Mouse (Mus musculus): ENCODE results near the gene Kif2c. TPM values are rescaled to one million over a fixed set of nuclear protein-coding genes. Genes with fewer than 3 reads are reported as not detected.

Gene Kif2c
- total and polyA plus RNA-seq, 2 experiments from 2014 or later, result 6.9 to 8.4 TPM

DNA sequence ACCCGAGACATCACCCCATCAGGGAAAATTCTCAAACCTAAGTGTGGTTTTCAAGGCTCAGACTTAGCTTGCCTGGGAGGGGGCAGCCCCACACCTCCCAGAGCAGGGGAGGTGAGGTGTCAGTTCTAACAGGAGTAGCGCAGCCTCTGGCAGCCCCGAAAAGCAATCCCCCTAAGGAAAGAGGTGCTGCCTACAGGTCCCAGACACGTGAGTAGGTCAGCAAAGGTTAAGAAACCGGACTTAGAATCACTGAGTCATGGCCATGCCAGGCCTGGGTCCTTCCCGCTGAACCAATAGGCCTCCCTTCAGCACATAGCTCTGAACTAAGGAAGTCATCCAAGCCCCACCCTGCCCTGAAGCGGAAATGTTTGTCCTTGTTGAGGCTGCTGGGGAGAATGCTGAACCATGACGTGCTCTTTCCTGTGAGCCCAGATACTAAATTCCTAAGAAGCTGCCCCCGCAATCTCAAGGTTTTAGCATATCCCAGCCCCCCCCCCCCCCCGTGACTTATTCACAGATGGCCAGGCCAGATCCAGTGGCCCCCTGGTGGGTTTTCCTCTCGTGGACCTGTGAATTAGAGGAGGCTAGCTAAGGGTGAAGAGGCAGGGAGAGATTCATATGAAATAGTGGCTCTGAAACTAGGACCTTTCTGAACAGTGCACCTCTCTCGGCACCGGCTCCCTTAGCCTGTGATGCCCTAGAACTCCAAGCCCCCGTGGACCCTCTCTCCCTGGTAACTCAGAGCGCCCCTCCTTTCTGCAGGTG, 56.3 kb downstream of the Kif2c start:
- peak; percentile 16; the same call in 1 of the 2 replicates for ATAC-seq

DNA sequence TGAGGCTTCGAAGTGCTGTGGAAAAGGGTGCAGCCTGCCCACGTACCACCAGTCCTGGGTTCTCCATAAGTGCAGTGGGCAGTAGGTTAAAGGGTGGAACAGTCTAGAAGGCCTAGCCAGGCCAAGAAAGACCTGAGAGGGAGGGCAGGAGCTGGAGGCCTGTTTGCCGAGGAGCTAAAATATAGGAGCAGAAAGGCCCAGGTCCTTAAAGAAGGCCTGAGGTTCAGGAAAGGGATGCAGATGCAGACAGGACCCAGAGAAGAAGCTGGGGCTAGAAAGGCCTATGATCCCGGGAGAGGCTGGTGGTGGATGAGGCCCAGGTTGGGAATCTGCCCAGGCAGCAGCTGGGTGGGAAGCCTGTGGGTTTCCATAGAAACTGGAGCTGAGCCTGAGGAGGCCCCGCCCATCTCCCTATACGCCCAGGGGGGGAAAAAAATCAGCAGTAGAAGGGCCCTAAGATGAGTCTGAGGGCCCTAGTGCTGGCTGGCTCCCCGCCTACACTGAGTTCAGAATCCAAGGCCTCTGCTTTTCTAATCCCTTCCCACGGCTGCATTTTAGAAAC, 57.0 kb downstream of the Kif2c start, which contains the start of gene Btbd19:
TSS of gene Btbd19 (minus strand) at position 378 of the 562 bp plus-strand sequence.
- Histone ChIP-seq H3K36me3 (ENCODE audit: insufficient read depth, low read length) (peaks cover 30% of the 10 kb centered on the region), H3K27ac (peak within 1 kb of the TSS; percentile 80), H3K9ac (replicated peaks; ENCODE audit: low read length) (peak within 1 kb of the TSS; percentile 33), H3K4me1 (ENCODE audit: insufficient read depth, low read length) (peaks cover 7% of the 10 kb centered on the region), H3K9me3 (ENCODE audit: low read length) (no peaks in the 10 kb centered on the region), H3K27me3 (ENCODE audit: insufficient read depth, low read length) (no peaks in the 10 kb centered on the region), H3K4me2 (ENCODE audit: low read depth, low read length) (no peak within 1 kb of the TSS), H3K4me3 (ENCODE audit: low read length) (no peak within 1 kb of the TSS)
- no peak for TF ChIP-seq CTCF (IDR thresholded peaks at IDR 0.05; ENCODE audit: low read depth)
- peak; percentile 58 for ATAC-seq
- 26% methylated on average over 8 of the region's 8 CpGs for WGBS
- DNase-seq (ENCODE audit: low spot score), result peak; percentile 82

More for the DNA sequence above, 56.3 kb downstream of the Kif2c start:
- DNase-seq (ENCODE audit: low spot score), result peak; percentile 33
- Histone ChIP-seq H3K4me2 (ENCODE audit: low read depth, low read length) (no peak overlapping the region), H3K4me3 (ENCODE audit: low read length) (no peak overlapping the region), H3K27ac (peak overlapping the region; percentile 80), H3K9me3 (ENCODE audit: low read length) (no peaks in the 10 kb centered on the region), H3K9ac (replicated peaks; ENCODE audit: low read length) (peak overlapping the region; percentile 33; the same call in 1 of the 2 replicates), H3K27me3 (ENCODE audit: insufficient read depth, low read length) (no peaks in the 10 kb centered on the region), H3K36me3 (ENCODE audit: insufficient read depth, low read length) (peaks cover 36% of the 10 kb centered on the region), H3K4me1 (ENCODE audit: insufficient read depth, low read length) (peaks cover 7% of the 10 kb centered on the region)
- no peak for TF ChIP-seq CTCF (IDR thresholded peaks at IDR 0.05; ENCODE audit: low read depth)
- 47% methylated on average over 15 of the region's 15 CpGs for WGBS

DNA sequence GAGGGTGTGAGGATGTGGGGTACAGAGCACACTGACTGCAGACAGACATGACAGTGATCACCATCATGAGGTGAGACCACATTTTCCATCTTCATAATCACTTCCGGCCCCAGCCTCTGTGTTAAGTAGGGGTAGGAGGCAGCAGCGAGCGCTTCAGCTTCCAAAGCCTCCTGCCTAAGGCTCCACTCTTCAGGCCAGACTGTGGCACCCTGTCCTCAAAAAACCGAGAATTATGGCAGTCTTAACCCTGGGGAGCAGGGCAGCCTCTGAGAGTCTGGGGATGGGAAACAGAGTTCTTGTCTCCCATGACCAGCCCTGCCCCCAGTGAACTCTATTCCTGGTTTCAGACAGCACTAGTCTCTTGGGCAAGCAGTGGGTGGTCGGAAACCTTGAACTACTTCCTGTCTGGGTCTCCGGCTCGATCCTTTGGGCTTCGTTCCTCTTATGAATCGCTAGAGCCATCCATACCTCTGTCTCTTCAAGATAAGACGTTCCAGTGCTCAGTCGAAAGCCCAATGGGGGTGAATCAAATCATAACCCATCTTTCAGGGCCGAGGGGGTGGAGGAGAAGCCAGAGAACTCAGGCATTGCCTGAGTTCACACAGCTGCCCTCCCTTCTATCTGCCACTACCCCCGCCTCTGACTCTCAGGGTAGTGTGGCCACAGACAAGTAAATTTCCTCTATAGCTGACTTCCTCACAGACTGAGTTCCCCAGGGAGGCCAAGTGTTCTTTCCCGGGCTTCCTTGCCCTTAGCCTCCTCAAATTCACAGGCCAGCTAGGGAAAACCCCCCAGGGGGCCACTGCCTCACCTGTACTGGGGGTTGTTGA, 57.7 kb downstream of the Kif2c start:
- Histone ChIP-seq H3K4me3 (ENCODE audit: low read length) (no peak overlapping the region), H3K9ac (replicated peaks; ENCODE audit: low read length) (peak overlapping the region; percentile 33), H3K36me3 (ENCODE audit: insufficient read depth, low read length) (peaks cover 23% of the 10 kb centered on the region), H3K9me3 (ENCODE audit: low read length) (no peaks in the 10 kb centered on the region), H3K4me1 (ENCODE audit: insufficient read depth, low read length) (peaks cover 7% of the 10 kb centered on the region), H3K4me2 (ENCODE audit: low read depth, low read length) (no peak overlapping the region), H3K27ac (peak overlapping the region; percentile 80), H3K27me3 (ENCODE audit: insufficient read depth, low read length) (no peaks in the 10 kb centered on the region)
- ATAC-seq (no peak), DNase-seq (ENCODE audit: low spot score) (no peak)
- TF ChIP-seq CTCF (IDR thresholded peaks at IDR 0.05; ENCODE audit: low read depth), result 0 out of 2 replicates have a peak, but pooled peaks have one; percentile 4
- 68% methylated on average over 14 of the region's 14 CpGs for WGBS

- Histone ChIP-seq H3K4me1 (ENCODE audit: insufficient read depth, low read length) (peaks cover 7% of the 10 kb centered on the region), H3K27ac (0 out of 2 replicates have a peak overlapping the region, but pooled peaks have one; percentile 80), H3K9me3 (ENCODE audit: low read length) (no peaks in the 10 kb centered on the region), H3K4me2 (ENCODE audit: low read depth, low read length) (no peak overlapping the region), H3K36me3 (ENCODE audit: insufficient read depth, low read length) (peaks cover 19% of the 10 kb centered on the region), H3K4me3 (ENCODE audit: low read length) (no peak overlapping the region), H3K27me3 (ENCODE audit: insufficient read depth, low read length) (no peaks in the 10 kb centered on the region), H3K9ac (replicated peaks; ENCODE audit: low read length) (no peak overlapping the region)
- WGBS, result 93% methylated on average over 3 of the region's 3 CpGs
- no peak for DNase-seq (ENCODE audit: low spot score)
- no peak for TF ChIP-seq CTCF (IDR thresholded peaks at IDR 0.05; ENCODE audit: low read depth)
- ATAC-seq, result no peak
Measured at GRCm38 (mm10) chr4:117124218-117124517, 58.3 kb downstream of the Kif2c start.

DNA sequence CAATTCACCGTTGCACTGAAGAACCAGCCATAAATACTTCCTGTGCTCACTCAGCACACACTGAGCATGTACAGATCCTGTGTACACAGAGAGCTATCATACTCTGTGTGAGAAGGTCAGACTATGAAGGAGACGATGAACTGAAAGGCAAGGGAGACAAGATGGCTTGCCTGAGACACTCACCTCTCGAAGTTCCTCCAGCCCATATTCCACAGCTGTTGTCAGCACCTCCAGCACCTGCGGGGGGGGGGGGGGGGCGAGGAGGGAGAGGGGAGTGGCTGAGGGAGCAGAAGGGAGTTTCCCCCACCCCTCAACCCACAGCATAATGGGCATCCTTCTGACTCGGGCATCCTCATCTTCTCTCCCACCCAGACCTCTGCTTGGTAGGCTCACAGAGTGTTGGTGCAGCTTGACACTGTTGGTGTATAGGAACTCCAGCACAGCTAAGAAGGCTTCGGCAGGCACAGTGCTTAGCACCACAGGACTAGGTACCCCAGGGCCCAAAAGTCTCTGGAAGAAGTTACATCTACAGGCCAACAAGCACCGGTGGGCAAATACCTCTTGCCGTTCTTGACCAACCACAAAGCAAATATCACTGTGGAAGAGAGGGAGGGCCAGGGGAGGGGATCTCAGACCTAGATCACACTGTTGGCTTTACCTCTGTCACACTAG, 58.8 kb downstream of the Kif2c start:
- no peak overlapping the region for H3K27ac ChIP-seq
- ATAC-seq (no peak), DNase-seq (ENCODE audit: low spot score) (no peak)
- no peaks in the 10 kb centered on the region for H3K27me3 ChIP-seq (ENCODE audit: insufficient read depth, low read length)
- H3K4me1 ChIP-seq (ENCODE audit: insufficient read depth, low read length), result peaks cover 7% of the 10 kb centered on the region
- no peak overlapping the region for H3K9ac ChIP-seq (replicated peaks; ENCODE audit: low read length)
- 91% methylated on average over 7 of the region's 9 CpGs for WGBS
- peaks cover 15% of the 10 kb centered on the region for H3K36me3 ChIP-seq (ENCODE audit: insufficient read depth, low read length)
- H3K4me3 ChIP-seq (ENCODE audit: low read length), result no peak overlapping the region
- no peaks in the 10 kb centered on the region for H3K9me3 ChIP-seq (ENCODE audit: low read length)
- no peak overlapping the region for H3K4me2 ChIP-seq (ENCODE audit: low read depth, low read length)
- TF ChIP-seq CTCF (IDR thresholded peaks at IDR 0.05; ENCODE audit: low read depth), result no peak

DNA sequence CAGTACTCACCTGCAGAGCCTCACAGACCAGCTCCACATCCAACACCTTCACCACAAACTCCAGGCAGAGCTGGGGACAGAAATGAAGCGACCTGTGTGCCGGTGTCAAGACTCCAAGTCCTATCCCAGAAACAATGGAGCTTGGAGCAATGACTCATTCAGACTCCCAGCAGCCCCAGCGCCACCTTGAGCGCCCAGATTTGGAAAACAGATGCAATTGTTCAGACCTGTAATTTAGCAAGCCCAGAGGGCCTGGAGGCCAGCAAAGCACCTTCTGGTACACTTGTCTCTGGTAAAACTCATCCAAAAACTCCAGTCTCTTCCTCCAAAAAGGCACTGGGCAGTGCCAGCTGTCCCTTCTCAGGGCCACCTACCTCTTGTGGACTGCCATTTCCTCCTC, 60.2 kb downstream of the Kif2c start:
- WGBS, result 86% methylated on average over 4 of the region's 4 CpGs
- ATAC-seq, result no peak

More for the DNA sequence above, 60.2 kb downstream of the Kif2c start:
- Histone ChIP-seq H3K27ac (no peak overlapping the region), H3K36me3 (ENCODE audit: insufficient read depth, low read length) (0 out of 2 replicates have a peak, but pooled peaks cover 3% of the 10 kb centered on the region), H3K9me3 (ENCODE audit: low read length) (no peaks in the 10 kb centered on the region), H3K27me3 (ENCODE audit: insufficient read depth, low read length) (no peaks in the 10 kb centered on the region), H3K4me1 (ENCODE audit: insufficient read depth, low read length) (peaks cover 7% of the 10 kb centered on the region), H3K4me3 (ENCODE audit: low read length) (no peak overlapping the region), H3K4me2 (ENCODE audit: low read depth, low read length) (no peak overlapping the region), H3K9ac (replicated peaks; ENCODE audit: low read length) (no peak overlapping the region)
- no peak for DNase-seq (ENCODE audit: low spot score)
- TF ChIP-seq CTCF (IDR thresholded peaks at IDR 0.05; ENCODE audit: low read depth), result no peak
